Mouse (Mus musculus): ENCODE measurements around the gene Ap1g2. TPM values are rescaled to one million over a fixed set of nuclear protein-coding genes. Genes with fewer than 3 reads are reported as not detected.

Gene Ap1g2
- polyA plus RNA-seq, 1 experiment: 43.0 TPM

DNA sequence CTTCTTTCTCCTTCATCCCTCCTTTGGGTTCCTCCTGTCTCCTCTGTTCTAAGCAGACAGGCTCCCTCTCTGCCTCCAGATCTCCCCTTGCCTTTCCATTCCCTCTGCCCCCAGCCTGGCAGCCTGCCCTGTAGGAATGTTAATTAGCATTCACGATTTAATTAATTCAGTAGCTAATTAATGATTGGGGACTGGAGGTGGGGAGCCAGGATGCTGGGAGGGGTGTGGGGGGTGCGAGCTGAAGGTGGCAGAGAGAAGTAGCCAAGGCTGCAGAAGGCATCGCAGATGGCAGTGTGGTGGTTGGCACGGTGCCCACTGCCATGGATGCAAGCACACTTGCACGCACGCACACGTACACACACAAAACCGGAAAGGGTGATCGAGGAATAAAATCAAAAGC lies 53.9 kb downstream of the Ap1g2 start:
- H3K4me3 ChIP-seq (ENCODE audit: insufficient read depth, low read length): no peak overlapping the region
- no peak overlapping the region for H3K27ac ChIP-seq (ENCODE audit: insufficient read depth, low read depth, low read length)
- TF ChIP-seq POLR2A (IDR thresholded peaks at IDR 0.05; ENCODE audit: borderline replicate concordance, low read depth, low read length) (no peak), CTCF (IDR thresholded peaks at IDR 0.05; ENCODE audit: low read depth, low read length) (no peak)
- peaks cover 30% of the 10 kb centered on the region for H3K4me1 ChIP-seq (ENCODE audit: control insufficient read depth, insufficient read depth, low read length)

Other genes with a start within 250 kb of the Ap1g2 start
- 5.2 and 6.5 TPM in 2 replicates for gene Homez, start 235.6 kb downstream of the Ap1g2 start, polyA plus RNA-seq (2012; ENCODE audit: insufficient read depth, insufficient read length, missing spikeins)
- gene Ppp1r3e, start 229.0 kb downstream of the Ap1g2 start, polyA plus RNA-seq (2012; ENCODE audit: insufficient read depth, insufficient read length, missing spikeins): 11.3 and 13.9 TPM in 2 replicates
- gene Bcl2l2, start 223.2 kb downstream of the Ap1g2 start, polyA plus RNA-seq (2012; ENCODE audit: insufficient read depth, insufficient read length, missing spikeins): 25.9 and 29.2 TPM in 2 replicates
- not detected in 2 replicates for gene Gm20521, start 223.2 kb downstream of the Ap1g2 start, polyA plus RNA-seq (2012; ENCODE audit: insufficient read depth, insufficient read length, missing spikeins)
- 144 and 176 TPM in 2 replicates for gene Pabpn1, start 214.1 kb downstream of the Ap1g2 start, polyA plus RNA-seq (2012; ENCODE audit: insufficient read depth, insufficient read length, missing spikeins)
- 0.32 and 1.8 TPM in 2 replicates for gene Slc22a17, start 193.5 kb downstream of the Ap1g2 start, polyA plus RNA-seq (2012; ENCODE audit: insufficient read depth, insufficient read length, missing spikeins)
- gene Efs, start 180.5 kb downstream of the Ap1g2 start, polyA plus RNA-seq (2012; ENCODE audit: insufficient read depth, insufficient read length, missing spikeins): not detected in 2 replicates
- not detected in 2 replicates for gene Il25, start 173.9 kb downstream of the Ap1g2 start, polyA plus RNA-seq (2012; ENCODE audit: insufficient read depth, insufficient read length, missing spikeins)
- not detected in 2 replicates for gene Cmtm5, start 170.3 kb downstream of the Ap1g2 start, polyA plus RNA-seq (2012; ENCODE audit: insufficient read depth, insufficient read length, missing spikeins)
- not detected in 2 replicates for gene Myh6, start 139.7 kb downstream of the Ap1g2 start, polyA plus RNA-seq (2012; ENCODE audit: insufficient read depth, insufficient read length, missing spikeins)
- not detected in 2 replicates for gene Gm17428, start 129.7 kb downstream of the Ap1g2 start, polyA plus RNA-seq (2012; ENCODE audit: insufficient read depth, insufficient read length, missing spikeins)
- gene Myh7, start 112.0 kb downstream of the Ap1g2 start, polyA plus RNA-seq (2012; ENCODE audit: insufficient read depth, insufficient read length, missing spikeins): not detected in 2 replicates
- gene Ngdn, start 91.1 kb downstream of the Ap1g2 start, polyA plus RNA-seq (2012; ENCODE audit: insufficient read depth, insufficient read length, missing spikeins): 38.3 and 44.2 TPM in 2 replicates
- 7.1 and 7.6 TPM in 2 replicates for gene Zfhx2, start 14.3 kb downstream of the Ap1g2 start, polyA plus RNA-seq (2012; ENCODE audit: insufficient read depth, insufficient read length, missing spikeins)
- gene Thtpa, start 11.8 kb downstream of the Ap1g2 start, polyA plus RNA-seq (2012; ENCODE audit: insufficient read depth, insufficient read length, missing spikeins): 10.6 and 12.3 TPM in 2 replicates
- not detected in 2 replicates for gene Jph4, start 10.3 kb upstream of the Ap1g2 start, polyA plus RNA-seq (2012; ENCODE audit: insufficient read depth, insufficient read length, missing spikeins)
- gene Dhrs2, start 115.4 kb upstream of the Ap1g2 start, polyA plus RNA-seq (2012; ENCODE audit: insufficient read depth, insufficient read length, missing spikeins): not detected in 2 replicates